Mouse (Mus musculus) lung, embryonic 16.5 days (tissue): Measurements from ENCODE around the gene 4930579F01Rik. TPM values are rescaled to one million over a fixed set of nuclear protein-coding genes. Genes with fewer than 3 reads are reported as not detected.
A peak's percentile ranks its signal among the peaks of the same experiment; 100 is the strongest.

Experiments used
- ATAC-seq: fragments of 200-750 bp; cut with Nextera tagmentation; 2 replicates; pipeline ENCODE4 v1.8.0; 2017; ENCODE audit warnings: low read depth, mild to moderate bottlenecking, moderate library complexity
- H3K27ac ChIP-seq: fragments of 300-500 bp; sonication (generic); 2 replicates; pipeline ENCODE4 v1.5.1; 2014; ENCODE audit warnings: mild to moderate bottlenecking, control low read depth, low read length
- H3K27me3 ChIP-seq: fragments of 300-500 bp; sonication (generic); 2 replicates; pipeline ENCODE4 v1.6.1; 2014; ENCODE audit warnings: low read depth, low read length, mixed read lengths; ENCODE audit not compliant: control insufficient read depth, insufficient read depth
- H3K36me3 ChIP-seq: fragments of 300-500 bp; sonication (generic); 2 replicates; pipeline ENCODE4 v1.6.1; 2014; ENCODE audit warnings: low read length; ENCODE audit not compliant: control insufficient read depth, insufficient read depth
- H3K4me1 ChIP-seq: fragments of 300-500 bp; sonication (generic); replicated peaks from 2 replicates; pipeline ENCODE4 v1.6.1; 2014; ENCODE audit warnings: low read length, mixed read lengths; ENCODE audit not compliant: control insufficient read depth, insufficient read depth
- H3K4me2 ChIP-seq: fragments of 300-500 bp; sonication (generic); 2 replicates; pipeline ENCODE4 v1.6.1; 2014; ENCODE audit warnings: low read depth, low read length, control low read depth
- H3K4me3 ChIP-seq: fragments of 300-500 bp; sonication (generic); 2 replicates; pipeline ENCODE4 v1.5.1; 2014; ENCODE audit warnings: mild to moderate bottlenecking, low read length, control low read depth
- H3K9ac ChIP-seq: fragments of 300-500 bp; sonication (generic); 2 replicates; pipeline ENCODE4 v1.6.1; 2014; ENCODE audit warnings: low read length, control low read depth
- H3K9me3 ChIP-seq: fragments of 300-500 bp; sonication (generic); 2 replicates; pipeline ENCODE4 v1.6.1; 2016; ENCODE audit warnings: low read length; ENCODE audit not compliant: control insufficient read depth
- WGBS: fragments of 180-500 bp; shearing (Covaris S2); extraction: QIAGEN DNeasy Blood & Tissue Kit; methylation state at CpG from one replicate; pipeline ENCODE4 v1.1.7; 2014; 5-methylcytosine and 5-hydroxymethylcytosine counted together
- polyA plus RNA-seq: library from polyadenylated mRNA; unstranded; fragments of >200 nt; fragmentation: Nextera tagmentation; extraction: Ambion mirVana; gene quantifications from 2 replicates; pipeline ENCODE4 v1.2.1, GENCODE M21; 2015

The 4930579F01Rik gene
- 0.15 TPM in 1 of 2 replicates, not detected in the other for polyA plus RNA-seq

- no peaks in the 10 kb centered on the region for H3K9me3 ChIP-seq
- H3K27me3 ChIP-seq, result no peaks in the 10 kb centered on the region
- no peak within 1 kb of the TSS for H3K9ac ChIP-seq
- whole genome bisulfite sequencing, result 77% methylated on average over 15 of the region's 15 CpGs
- ATAC-seq, result no peak
- no peak within 1 kb of the TSS for H3K4me2 ChIP-seq
- no peak within 1 kb of the TSS for H3K27ac ChIP-seq
- no peaks in the 10 kb centered on the region for H3K4me1 ChIP-seq
- no peaks in the 10 kb centered on the region for H3K36me3 ChIP-seq
- no peak within 1 kb of the TSS for H3K4me3 ChIP-seq
Observed at GRCm38 (mm10) chr3:138193683-138194302, at the start of gene 4930579F01Rik. Gene 4930579F01Rik (minus strand): TSS chr3:138193825.

- no peak for ATAC-seq
Observed at GRCm38 (mm10) chr3:138242933-138243332, 49.3 kb upstream of the 4930579F01Rik start.

GRCm38 (mm10) chr3:138242021-138242726, 48.5 kb upstream of the 4930579F01Rik start:
- Histone ChIP-seq H3K36me3 (no peaks in the 10 kb centered on the region), H3K27ac (no peak overlapping the region), H3K4me2 (no peak overlapping the region), H3K9ac (no peak overlapping the region), H3K9me3 (no peaks in the 10 kb centered on the region), H3K4me1 (no peaks in the 10 kb centered on the region; the same call in 1 of the 2 replicates), H3K27me3 (no peaks in the 10 kb centered on the region), H3K4me3 (no peak overlapping the region)
- no peak; the same call in 1 of the 2 replicates for ATAC-seq
- WGBS, result 78% methylated on average over 14 of the region's 14 CpGs

More at GRCm38 (mm10) chr3:138242933-138243332, 49.3 kb upstream of the 4930579F01Rik start:
- H3K36me3 ChIP-seq, result no peaks in the 10 kb centered on the region
- no peak overlapping the region for H3K27ac ChIP-seq
- no peak overlapping the region for H3K4me2 ChIP-seq
- H3K27me3 ChIP-seq, result no peaks in the 10 kb centered on the region
- H3K4me3 ChIP-seq, result no peak overlapping the region
- H3K9ac ChIP-seq, result no peak overlapping the region
- no peaks in the 10 kb centered on the region for H3K9me3 ChIP-seq
- WGBS, result 83% methylated on average over 6 of the region's 6 CpGs
- peaks cover 3% of the 10 kb centered on the region for H3K4me1 ChIP-seq

- ATAC-seq, result no peak
- Histone ChIP-seq H3K4me2 (no peak overlapping the region), H3K27me3 (no peaks in the 10 kb centered on the region), H3K27ac (0 out of 2 replicates have a peak overlapping the region, but pooled peaks have one; percentile 19), H3K9ac (no peak overlapping the region), H3K9me3 (no peaks in the 10 kb centered on the region), H3K4me1 (peaks cover 2% of the 10 kb centered on the region; the same call in 1 of the 2 replicates), H3K4me3 (no peak overlapping the region), H3K36me3 (no peaks in the 10 kb centered on the region)
- WGBS, result 51% methylated on average over 6 of the region's 6 CpGs
Observed at GRCm38 (mm10) chr3:138241371-138241770, 47.7 kb upstream of the 4930579F01Rik start.

GRCm38 (mm10) chr3:138240942-138241341, 47.3 kb upstream of the 4930579F01Rik start:
- ATAC-seq, result no peak
- Histone ChIP-seq H3K27ac (0 out of 2 replicates have a peak overlapping the region, but pooled peaks have one; percentile 19), H3K36me3 (no peaks in the 10 kb centered on the region), H3K4me1 (peaks cover 4% of the 10 kb centered on the region; the same call in 1 of the 2 replicates), H3K9ac (no peak overlapping the region), H3K9me3 (no peaks in the 10 kb centered on the region), H3K4me2 (no peak overlapping the region), H3K4me3 (no peak overlapping the region), H3K27me3 (no peaks in the 10 kb centered on the region)
- WGBS, result 65% methylated on average over 5 of the region's 5 CpGs

- Histone ChIP-seq H3K27ac (no peak overlapping the region), H3K4me3 (no peak overlapping the region), H3K27me3 (no peaks in the 10 kb centered on the region), H3K4me1 (peaks cover 4% of the 10 kb centered on the region; the same call in 1 of the 2 replicates), H3K4me2 (no peak overlapping the region), H3K36me3 (no peaks in the 10 kb centered on the region), H3K9ac (no peak overlapping the region), H3K9me3 (no peaks in the 10 kb centered on the region)
- 76% methylated on average over 3 of the region's 3 CpGs for WGBS
- no peak for ATAC-seq
Observed at GRCm38 (mm10) chr3:138240411-138240810, 46.8 kb upstream of the 4930579F01Rik start.

GRCm38 (mm10) chr3:138239461-138239860, 45.8 kb upstream of the 4930579F01Rik start:
- 89% methylated on average over 6 of the region's 6 CpGs for WGBS
- no peak overlapping the region for H3K27ac ChIP-seq
- no peak overlapping the region for H3K9ac ChIP-seq
- peaks cover 4% of the 10 kb centered on the region; the same call in 1 of the 2 replicates for H3K4me1 ChIP-seq
- no peaks in the 10 kb centered on the region for H3K27me3 ChIP-seq
- H3K36me3 ChIP-seq, result no peaks in the 10 kb centered on the region
- ATAC-seq, result no peak
- no peak overlapping the region for H3K4me3 ChIP-seq
- no peaks in the 10 kb centered on the region for H3K9me3 ChIP-seq
- H3K4me2 ChIP-seq, result no peak overlapping the region

- Histone ChIP-seq H3K9me3 (no peaks in the 10 kb centered on the region), H3K4me1 (peaks cover 4% of the 10 kb centered on the region; the same call in 1 of the 2 replicates), H3K36me3 (no peaks in the 10 kb centered on the region), H3K4me3 (no peak overlapping the region), H3K27me3 (no peaks in the 10 kb centered on the region), H3K4me2 (no peak overlapping the region), H3K27ac (no peak overlapping the region), H3K9ac (no peak overlapping the region)
- ATAC-seq, result no peak
- WGBS, result 86% methylated on average over 10 of the region's 10 CpGs
Observed at GRCm38 (mm10) chr3:138238046-138238445, 44.4 kb upstream of the 4930579F01Rik start.

- Histone ChIP-seq H3K27me3 (no peaks in the 10 kb centered on the region), H3K4me3 (no peak overlapping the region), H3K27ac (peak overlapping the region; percentile 17; the same call in 1 of the 2 replicates), H3K4me2 (no peak overlapping the region), H3K9ac (no peak overlapping the region), H3K36me3 (no peaks in the 10 kb centered on the region), H3K9me3 (no peaks in the 10 kb centered on the region), H3K4me1 (0 out of 2 replicates have a peak, but pooled peaks cover 4% of the 10 kb centered on the region)
- 31% methylated on average over 11 of the region's 11 CpGs for WGBS
- ATAC-seq, result 0 out of 2 replicates have a peak, but pooled peaks have one; percentile 36
Observed at GRCm38 (mm10) chr3:138236546-138237163, 43.0 kb upstream of the 4930579F01Rik start.
